Mouse (Mus musculus): ENCODE data around the gene Hadh. TPM values are rescaled to one million over a fixed set of nuclear protein-coding genes. Genes with fewer than 3 reads are reported as not detected.

Hadh gene
- polyA plus RNA-seq, 1 experiment from 2014 or later = 123 TPM

DNA sequence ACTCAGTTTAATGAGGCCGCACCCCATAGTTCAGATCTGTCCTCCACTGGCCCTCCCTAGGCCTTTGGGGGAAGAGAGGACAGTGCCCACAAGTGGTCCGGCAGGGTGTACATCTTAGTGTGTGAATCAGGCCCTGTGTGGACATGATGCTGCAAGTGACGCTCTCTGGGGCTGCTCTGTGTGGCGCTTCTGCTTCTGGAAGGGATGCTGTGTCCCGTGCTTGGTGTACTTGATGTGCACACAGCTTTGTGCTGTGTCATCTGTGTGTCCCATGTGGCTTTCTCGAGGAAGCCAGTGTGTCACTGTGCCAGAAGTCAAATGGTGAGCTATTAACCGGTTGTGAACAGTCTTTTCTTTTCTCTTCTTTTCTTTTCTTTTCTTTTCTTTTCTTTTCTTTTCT, 80.4 kb downstream of the Hadh start:
- 0 out of 2 replicates have a peak, but pooled peaks have one; percentile 8 for ATAC-seq (ENCODE audit: low read depth)
- Histone ChIP-seq H3K27ac (ENCODE audit: low read length) (no peak overlapping the region), H3K4me2 (ENCODE audit: low read depth, low read length) (no peak overlapping the region), H3K4me1 (replicated peaks; ENCODE audit: control insufficient read depth, insufficient read depth, low read length) (no peaks in the 10 kb centered on the region; the same call in 1 of the 2 replicates), H3K9me3 (ENCODE audit: control insufficient read depth, low read length) (no peaks in the 10 kb centered on the region), H3K9ac (ENCODE audit: low read length) (no peak overlapping the region), H3K27me3 (ENCODE audit: control insufficient read depth, insufficient read depth, low read depth, low read length) (no peaks in the 10 kb centered on the region), H3K4me3 (ENCODE audit: low read length) (no peak overlapping the region), H3K36me3 (ENCODE audit: control insufficient read depth, insufficient read depth, low read length) (peaks cover 2% of the 10 kb centered on the region; the same call in 1 of the 2 replicates)
- WGBS = 81% methylated on average over 7 of the region's 7 CpGs

DNA sequence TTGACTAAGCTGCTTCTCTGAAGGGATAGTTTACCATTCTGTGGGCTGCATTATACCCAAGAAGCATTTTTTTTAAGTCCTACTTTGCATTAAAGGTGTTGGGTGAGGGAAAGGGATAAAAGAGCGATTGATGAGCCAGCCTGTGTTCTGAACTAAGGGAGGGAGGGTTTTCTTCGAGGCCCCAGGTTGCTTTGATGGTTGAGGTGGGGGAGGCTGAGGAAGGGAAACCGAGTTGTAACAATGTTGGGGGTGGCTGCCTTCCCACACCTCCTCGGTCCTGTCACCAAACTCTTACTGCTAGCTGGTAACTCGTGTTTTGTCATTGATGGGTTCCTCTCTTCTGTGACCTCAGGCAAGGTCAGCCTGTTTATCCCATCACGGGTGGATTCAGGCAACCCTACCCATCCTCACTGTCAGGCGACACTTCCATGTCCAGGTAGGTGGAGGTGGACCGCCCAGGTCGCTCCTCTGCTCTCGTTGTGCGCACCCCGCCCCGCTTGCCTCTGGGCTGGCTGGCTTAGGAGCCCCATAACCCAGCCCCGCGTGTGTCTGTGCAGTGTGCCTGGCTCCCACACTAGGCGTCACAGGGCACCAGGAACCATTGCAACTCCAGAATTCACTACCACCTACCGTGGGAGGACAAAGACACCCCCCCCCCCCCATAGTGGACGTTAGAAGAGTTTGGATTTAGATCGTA, 81.1 kb downstream of the Hadh start:
- 77% methylated on average over 19 of the region's 19 CpGs for WGBS
- H3K4me2 ChIP-seq (ENCODE audit: low read depth, low read length) = no peak overlapping the region
- ATAC-seq (ENCODE audit: low read depth) = no peak

DNA sequence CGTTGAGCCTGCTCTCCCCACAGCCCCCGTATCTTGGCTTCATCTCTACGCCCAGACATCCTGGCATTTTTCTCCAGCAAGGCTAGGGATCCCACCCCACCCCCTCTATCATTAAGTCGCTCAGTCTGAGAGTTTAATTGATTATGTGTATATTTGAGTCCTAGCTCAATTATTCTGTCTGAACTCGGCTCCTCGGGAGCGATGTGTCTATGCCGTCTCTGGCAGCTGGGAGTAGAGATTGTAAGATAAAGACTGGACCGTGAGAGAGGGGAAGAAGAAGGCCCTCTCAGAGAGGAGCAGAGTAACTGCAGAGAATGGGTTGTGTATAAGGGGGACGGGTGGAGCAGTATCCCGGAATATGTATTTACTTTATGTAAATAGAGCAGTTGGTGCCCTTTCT, 81.7 kb downstream of the Hadh start:
- 25% methylated on average over 11 of the region's 11 CpGs for WGBS
- Histone ChIP-seq H3K4me1 (replicated peaks; ENCODE audit: control insufficient read depth, insufficient read depth, low read length) (no peaks in the 10 kb centered on the region; the same call in 1 of the 2 replicates), H3K27ac (ENCODE audit: low read length) (no peak overlapping the region), H3K36me3 (ENCODE audit: control insufficient read depth, insufficient read depth, low read length) (peaks cover 2% of the 10 kb centered on the region; the same call in 1 of the 2 replicates), H3K9me3 (ENCODE audit: control insufficient read depth, low read length) (no peaks in the 10 kb centered on the region), H3K4me2 (ENCODE audit: low read depth, low read length) (0 out of 2 replicates have a peak overlapping the region, but pooled peaks have one; percentile 10), H3K4me3 (ENCODE audit: low read length) (no peak overlapping the region), H3K27me3 (ENCODE audit: control insufficient read depth, insufficient read depth, low read depth, low read length) (no peaks in the 10 kb centered on the region), H3K9ac (ENCODE audit: low read length) (no peak overlapping the region)
- no peak for ATAC-seq (ENCODE audit: low read depth)

More for the DNA sequence above, 81.1 kb downstream of the Hadh start:
- no peak overlapping the region for H3K27ac ChIP-seq (ENCODE audit: low read length)
- no peak overlapping the region for H3K4me3 ChIP-seq (ENCODE audit: low read length)
- no peaks in the 10 kb centered on the region for H3K27me3 ChIP-seq (ENCODE audit: control insufficient read depth, insufficient read depth, low read depth, low read length)
- H3K4me1 ChIP-seq (replicated peaks; ENCODE audit: control insufficient read depth, insufficient read depth, low read length) = no peaks in the 10 kb centered on the region; the same call in 1 of the 2 replicates
- peaks cover 2% of the 10 kb centered on the region; the same call in 1 of the 2 replicates for H3K36me3 ChIP-seq (ENCODE audit: control insufficient read depth, insufficient read depth, low read length)
- H3K9me3 ChIP-seq (ENCODE audit: control insufficient read depth, low read length) = no peaks in the 10 kb centered on the region
- no peak overlapping the region for H3K9ac ChIP-seq (ENCODE audit: low read length)

- H3K27me3 ChIP-seq (ENCODE audit: control insufficient read depth, insufficient read depth, low read depth, low read length) = no peaks in the 10 kb centered on the region
- H3K36me3 ChIP-seq (ENCODE audit: control insufficient read depth, insufficient read depth, low read length) = no peaks in the 10 kb centered on the region
- H3K4me1 ChIP-seq (replicated peaks; ENCODE audit: control insufficient read depth, insufficient read depth, low read length) = no peaks in the 10 kb centered on the region; the same call in 1 of the 2 replicates
- H3K9me3 ChIP-seq (ENCODE audit: control insufficient read depth, low read length) = no peaks in the 10 kb centered on the region
- H3K9ac ChIP-seq (ENCODE audit: low read length) = no peak overlapping the region
- peak overlapping the region; percentile 34; the same call in 1 of the 2 replicates for H3K27ac ChIP-seq (ENCODE audit: low read length)
- ATAC-seq (ENCODE audit: low read depth) = peak; percentile 83
- 36% methylated on average over 5 of the region's 5 CpGs for WGBS
- no peak overlapping the region for H3K4me2 ChIP-seq (ENCODE audit: low read depth, low read length)
- H3K4me3 ChIP-seq (ENCODE audit: low read length) = no peak overlapping the region
These were observed 85.7 kb downstream of the Hadh start for GRCm38 (mm10) chr3:131186193-131186592.

Other genes starting within 250 kb of the Hadh start
- 16.9 and 18.1 TPM in 2 replicates for gene Lef1, start 161.6 kb downstream of the Hadh start, polyA plus RNA-seq (2015; fragmentation: Nextera tagmentation; extraction: Ambion mirVana)
- 1.6 and 2.7 TPM in 2 replicates for gene Cyp2u1, start 31.1 kb upstream of the Hadh start, polyA plus RNA-seq (2015; fragmentation: Nextera tagmentation; extraction: Ambion mirVana)
- 4.0 and 4.4 TPM in 2 replicates for gene Sgms2, start 219.3 kb upstream of the Hadh start, polyA plus RNA-seq (2015; fragmentation: Nextera tagmentation; extraction: Ambion mirVana)